Mouse (Mus musculus) lung, postnatal 0 days (tissue): ENCODE measurements around the gene Gm21983.

Experiments used
- CTCF ChIP-seq: IDR thresholded peaks from 2 replicates; pipeline ENCODE4 v1.5.1; 2016; ENCODE audit warnings: antibody characterized with exemption, mild to moderate bottlenecking
- EP300 ChIP-seq: IDR thresholded peaks from 2 replicates; pipeline ENCODE4 v1.6.1; 2016; ENCODE audit warnings: antibody characterized with exemption, mild to moderate bottlenecking, control low read depth

DNA sequence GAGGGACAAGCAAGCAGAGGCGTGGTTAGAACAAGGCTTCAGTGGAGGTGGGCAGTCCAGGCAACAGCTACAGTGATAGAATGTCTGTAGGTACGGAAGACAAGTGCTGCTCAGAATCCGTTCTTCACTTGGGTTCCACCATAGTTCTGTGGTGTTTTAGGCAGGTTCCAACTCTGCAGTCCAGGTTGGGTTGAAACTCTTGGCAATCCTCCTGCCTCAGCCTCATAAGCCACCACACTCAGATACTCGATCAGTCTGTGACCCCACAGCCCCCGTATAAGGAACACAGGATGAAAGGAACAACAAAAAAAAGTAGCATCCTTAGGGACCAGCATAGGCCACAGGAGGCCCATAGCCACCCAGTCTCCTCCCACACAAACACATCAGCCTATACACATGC, 11.5 kb upstream of the Gm21983 start:
- TF ChIP-seq EP300 (no peak), CTCF (no peak)
